Mouse (Mus musculus): ENCODE measurements at regions not wholly inside any gene's neighbourhood (a gene's known extent, or its start where the extent isn't known, plus 50 kb on each side); places are given as distances from the start of the nearest gene placed in this dataset.

- no peak overlapping the region for H3K9ac ChIP-seq (ENCODE audit: low read length)
- no peaks in the 10 kb centered on the region for H3K4me1 ChIP-seq (ENCODE audit: control insufficient read depth, insufficient read depth, low read length)
- H3K4me2 ChIP-seq (ENCODE audit: low read length): no peak overlapping the region
- no peaks in the 10 kb centered on the region for H3K27me3 ChIP-seq (replicated peaks; ENCODE audit: control insufficient read depth, insufficient read depth, low read length)
- no peaks in the 10 kb centered on the region for H3K9me3 ChIP-seq (replicated peaks; ENCODE audit: control insufficient read depth, low read length)
- no peak overlapping the region for H3K4me3 ChIP-seq (ENCODE audit: low read depth, low read length)
- H3K27ac ChIP-seq (ENCODE audit: low read depth, low read length): no peak overlapping the region
- 20% methylated on average over 11 of the region's 11 CpGs for WGBS
- ATAC-seq (no peak), DNase-seq (ENCODE audit: low spot score) (peak; percentile 33)
- no peaks in the 10 kb centered on the region for H3K36me3 ChIP-seq (ENCODE audit: control insufficient read depth, insufficient read depth, low read length)
Observed at GRCm38 (mm10) chr5:116829771-116830170, 238.2 kb upstream of the Srrm4 start.

- no peak for DNase-seq (ENCODE audit: low spot score)
- H3K9ac ChIP-seq (ENCODE audit: low read length): no peak overlapping the region
- no peak overlapping the region for H3K27ac ChIP-seq (ENCODE audit: low read depth, low read length)
- no peaks in the 10 kb centered on the region for H3K9me3 ChIP-seq (replicated peaks; ENCODE audit: control insufficient read depth, low read length)
- no peak for ATAC-seq
- no peak overlapping the region for H3K4me2 ChIP-seq (ENCODE audit: low read length)
- H3K4me1 ChIP-seq (ENCODE audit: control insufficient read depth, insufficient read depth, low read length): no peaks in the 10 kb centered on the region; the same call in 1 of the 2 replicates
- H3K36me3 ChIP-seq (ENCODE audit: control insufficient read depth, insufficient read depth, low read length): no peaks in the 10 kb centered on the region
- no peaks in the 10 kb centered on the region for H3K27me3 ChIP-seq (replicated peaks; ENCODE audit: control insufficient read depth, insufficient read depth, low read length)
- WGBS: 81% methylated on average over 3 of the region's 3 CpGs
- H3K4me3 ChIP-seq (ENCODE audit: low read depth, low read length): no peak overlapping the region
Observed at GRCm38 (mm10) chr5:116823260-116823659, 231.6 kb upstream of the Srrm4 start.

GRCm38 (mm10) chr5:116822141-116822540 is 230.5 kb upstream of the Srrm4 start:
- H3K27ac ChIP-seq (ENCODE audit: low read depth, low read length): peak overlapping the region; percentile 69; the same call in 1 of the 2 replicates
- no peaks in the 10 kb centered on the region for H3K9me3 ChIP-seq (replicated peaks; ENCODE audit: control insufficient read depth, low read length)
- H3K4me2 ChIP-seq (ENCODE audit: low read length): no peak overlapping the region
- H3K27me3 ChIP-seq (replicated peaks; ENCODE audit: control insufficient read depth, insufficient read depth, low read length): no peaks in the 10 kb centered on the region
- no peaks in the 10 kb centered on the region for H3K36me3 ChIP-seq (ENCODE audit: control insufficient read depth, insufficient read depth, low read length)
- H3K4me3 ChIP-seq (ENCODE audit: low read depth, low read length): no peak overlapping the region
- H3K4me1 ChIP-seq (ENCODE audit: control insufficient read depth, insufficient read depth, low read length): no peaks in the 10 kb centered on the region; the same call in 1 of the 2 replicates
- ATAC-seq (peak; percentile 26; the same call in 1 of the 2 replicates), DNase-seq (ENCODE audit: low spot score) (peak; percentile 53)
- 33% methylated on average over 14 of the region's 14 CpGs for WGBS
- H3K9ac ChIP-seq (ENCODE audit: low read length): peak overlapping the region; percentile 5; the same call in 1 of the 2 replicates

GRCm38 (mm10) chr5:116809799-116810198 is 218.2 kb upstream of the Srrm4 start:
- H3K27me3 ChIP-seq (replicated peaks; ENCODE audit: control insufficient read depth, insufficient read depth, low read length): no peaks in the 10 kb centered on the region
- H3K4me3 ChIP-seq (ENCODE audit: low read depth, low read length): peak overlapping the region; percentile 10; the same call in 1 of the 2 replicates
- peaks cover 13% of the 10 kb centered on the region for H3K4me1 ChIP-seq (ENCODE audit: control insufficient read depth, insufficient read depth, low read length)
- peak overlapping the region; percentile 44 for H3K9ac ChIP-seq (ENCODE audit: low read length)
- no peaks in the 10 kb centered on the region for H3K9me3 ChIP-seq (replicated peaks; ENCODE audit: control insufficient read depth, low read length)
- no peaks in the 10 kb centered on the region for H3K36me3 ChIP-seq (ENCODE audit: control insufficient read depth, insufficient read depth, low read length)
- peak overlapping the region; percentile 86 for H3K27ac ChIP-seq (ENCODE audit: low read depth, low read length)
- ATAC-seq: peak; percentile 68
- DNase-seq (ENCODE audit: low spot score): peak; percentile 58
- H3K4me2 ChIP-seq (ENCODE audit: low read length): peak overlapping the region; percentile 34
- WGBS: 7% methylated on average over 2 of the region's 2 CpGs

GRCm38 (mm10) chr5:116809001-116809759 is 217.6 kb upstream of the Srrm4 start:
- 9% methylated on average over 17 of the region's 17 CpGs for WGBS
- DNase-seq (ENCODE audit: low spot score) (peak; percentile 89), ATAC-seq (peak; percentile 89)
- Histone ChIP-seq H3K4me1 (ENCODE audit: control insufficient read depth, insufficient read depth, low read length) (peaks cover 13% of the 10 kb centered on the region), H3K4me3 (ENCODE audit: low read depth, low read length) (peak overlapping the region; percentile 10; the same call in 1 of the 2 replicates), H3K9ac (ENCODE audit: low read length) (peak overlapping the region; percentile 44), H3K9me3 (replicated peaks; ENCODE audit: control insufficient read depth, low read length) (no peaks in the 10 kb centered on the region), H3K27me3 (replicated peaks; ENCODE audit: control insufficient read depth, insufficient read depth, low read length) (no peaks in the 10 kb centered on the region), H3K4me2 (ENCODE audit: low read length) (peak overlapping the region; percentile 34), H3K36me3 (ENCODE audit: control insufficient read depth, insufficient read depth, low read length) (no peaks in the 10 kb centered on the region), H3K27ac (ENCODE audit: low read depth, low read length) (peak overlapping the region; percentile 86)

GRCm38 (mm10) chr5:116797460-116797859 is 205.8 kb upstream of the Srrm4 start:
- Histone ChIP-seq H3K9ac (ENCODE audit: low read length) (no peak overlapping the region), H3K4me3 (ENCODE audit: low read depth, low read length) (no peak overlapping the region), H3K27me3 (replicated peaks; ENCODE audit: control insufficient read depth, insufficient read depth, low read length) (no peaks in the 10 kb centered on the region), H3K4me1 (ENCODE audit: control insufficient read depth, insufficient read depth, low read length) (no peaks in the 10 kb centered on the region), H3K27ac (ENCODE audit: low read depth, low read length) (no peak overlapping the region), H3K36me3 (ENCODE audit: control insufficient read depth, insufficient read depth, low read length) (no peaks in the 10 kb centered on the region), H3K4me2 (ENCODE audit: low read length) (no peak overlapping the region), H3K9me3 (replicated peaks; ENCODE audit: control insufficient read depth, low read length) (no peaks in the 10 kb centered on the region)
- WGBS: 41% methylated on average over 2 of the region's 2 CpGs
- no peak for DNase-seq (ENCODE audit: low spot score)
- ATAC-seq: no peak

GRCm38 (mm10) chr5:116795169-116795568 is 203.6 kb upstream of the Srrm4 start:
- H3K27ac ChIP-seq (ENCODE audit: low read depth, low read length): no peak overlapping the region
- H3K4me1 ChIP-seq (ENCODE audit: control insufficient read depth, insufficient read depth, low read length): no peaks in the 10 kb centered on the region
- 0 out of 2 replicates have a peak, but pooled peaks have one; percentile 32 for ATAC-seq
- DNase-seq (ENCODE audit: low spot score): peak; percentile 58
- no peaks in the 10 kb centered on the region for H3K27me3 ChIP-seq (replicated peaks; ENCODE audit: control insufficient read depth, insufficient read depth, low read length)
- no peaks in the 10 kb centered on the region for H3K36me3 ChIP-seq (ENCODE audit: control insufficient read depth, insufficient read depth, low read length)
- no peak overlapping the region for H3K9ac ChIP-seq (ENCODE audit: low read length)
- no peak overlapping the region for H3K4me2 ChIP-seq (ENCODE audit: low read length)
- no peak overlapping the region for H3K4me3 ChIP-seq (ENCODE audit: low read depth, low read length)
- WGBS: 36% methylated on average over 5 of the region's 5 CpGs
- H3K9me3 ChIP-seq (replicated peaks; ENCODE audit: control insufficient read depth, low read length): no peaks in the 10 kb centered on the region

- no peaks in the 10 kb centered on the region for H3K4me1 ChIP-seq (ENCODE audit: control insufficient read depth, insufficient read depth, low read length)
- WGBS: 48% methylated on average over 8 of the region's 8 CpGs
- no peak overlapping the region for H3K27ac ChIP-seq (ENCODE audit: low read depth, low read length)
- H3K9me3 ChIP-seq (replicated peaks; ENCODE audit: control insufficient read depth, low read length): no peaks in the 10 kb centered on the region
- no peaks in the 10 kb centered on the region for H3K36me3 ChIP-seq (ENCODE audit: control insufficient read depth, insufficient read depth, low read length)
- no peaks in the 10 kb centered on the region for H3K27me3 ChIP-seq (replicated peaks; ENCODE audit: control insufficient read depth, insufficient read depth, low read length)
- DNase-seq (ENCODE audit: low spot score) (no peak), ATAC-seq (no peak)
- H3K4me2 ChIP-seq (ENCODE audit: low read length): no peak overlapping the region
- no peak overlapping the region for H3K4me3 ChIP-seq (ENCODE audit: low read depth, low read length)
- no peak overlapping the region for H3K9ac ChIP-seq (ENCODE audit: low read length)
Observed at GRCm38 (mm10) chr5:116790419-116790818, 198.8 kb upstream of the Srrm4 start.

GRCm38 (mm10) chr5:116789859-116790258 is 198.2 kb upstream of the Srrm4 start:
- no peak overlapping the region for H3K4me2 ChIP-seq (ENCODE audit: low read length)
- no peaks in the 10 kb centered on the region for H3K36me3 ChIP-seq (ENCODE audit: control insufficient read depth, insufficient read depth, low read length)
- H3K4me1 ChIP-seq (ENCODE audit: control insufficient read depth, insufficient read depth, low read length): no peaks in the 10 kb centered on the region
- ATAC-seq (no peak), DNase-seq (ENCODE audit: low spot score) (no peak)
- H3K27me3 ChIP-seq (replicated peaks; ENCODE audit: control insufficient read depth, insufficient read depth, low read length): no peaks in the 10 kb centered on the region
- H3K27ac ChIP-seq (ENCODE audit: low read depth, low read length): no peak overlapping the region
- H3K9ac ChIP-seq (ENCODE audit: low read length): no peak overlapping the region
- WGBS: 86% methylated on average over 9 of the region's 9 CpGs
- H3K9me3 ChIP-seq (replicated peaks; ENCODE audit: control insufficient read depth, low read length): no peaks in the 10 kb centered on the region
- no peak overlapping the region for H3K4me3 ChIP-seq (ENCODE audit: low read depth, low read length)
